ENCODE assay signal across 20 mouse cellular contexts in genomic region chr6:64773430-64773829, GRCm38 (mm10). TPM values are rescaled to one million over a fixed set of nuclear protein-coding genes. Genes with fewer than 3 reads are reported as not detected.
DNase-seq lines count a peak whose midpoint lies in the region; ATAC-seq lines count a peak whose summit lies in the region.
"Had no signal": no experiment of that assay in that cellular context is flagged by ENCODE, and none has a peak within 500 bp of the region (broad histone marks: within the 10 kb centered on the region; RNA-seq: fewer than 3 reads in every experiment).

No protein-coding gene starts in this region.

- intact Hi-C loops in left cerebral cortex, postnatal 4 days (cut with DNase I) = no loop called here
- intact Hi-C loops in gastrocnemius, postnatal 14 days (cut with DNase I; ENCODE audit: low total_unique reads) = no loop called here

- no peaks in the 10 kb centered on the region for H3K36me3 ChIP-seq in hindbrain, embryonic 12.5 days
- no peaks in the 10 kb centered on the region for H3K36me3 ChIP-seq in midbrain, embryonic 13.5 days
- H3K36me3 ChIP-seq: liver, embryonic 15.5 days had no signal

- no peaks in the 10 kb centered on the region for H3K27me3 ChIP-seq in hindbrain, embryonic 12.5 days
- H3K27me3 ChIP-seq in midbrain, embryonic 13.5 days = no peaks in the 10 kb centered on the region
- H3K27me3 ChIP-seq: liver, embryonic 15.5 days had no signal

- no peak overlapping the region; the same call in 1 of the 2 replicates for H3K27ac ChIP-seq in hindbrain, embryonic 12.5 days
- H3K27ac ChIP-seq in midbrain, embryonic 13.5 days = no peak overlapping the region
- H3K27ac ChIP-seq: liver, embryonic 15.5 days had no signal

- H3K9me3 ChIP-seq in hindbrain, embryonic 12.5 days (replicated peaks) = no peaks in the 10 kb centered on the region
- no peaks in the 10 kb centered on the region for H3K9me3 ChIP-seq in midbrain, embryonic 13.5 days
- H3K9me3 ChIP-seq: liver, embryonic 15.5 days had no signal

- peak; percentile 3 for DNase-seq in left cerebral cortex, postnatal 4 days
- DNase-seq in left cerebral cortex, adult 18-20 months (ENCODE audit: low spot score in 2 of 2) = no peak
- no peak for DNase-seq in ovary, postnatal 36 days (ENCODE audit: low spot score)
- no peak for DNase-seq in gastrocnemius, postnatal 14 days
- DNase-seq: adrenal gland, postnatal 10 days; cerebellum, postnatal 14 days; heart, adult 18-20 months; kidney, postnatal 10 days; lung, postnatal 36 days; spleen, adult 18-20 months; thymus, postnatal 4 days had no signal

- H3K9ac ChIP-seq in hindbrain, embryonic 12.5 days = no peak overlapping the region
- H3K9ac ChIP-seq in midbrain, embryonic 13.5 days (replicated peaks) = no peak overlapping the region
- H3K9ac ChIP-seq: liver, embryonic 15.5 days had no signal

- H3K4me2 ChIP-seq in hindbrain, embryonic 12.5 days (replicated peaks) = peak overlapping the region; percentile 30
- H3K4me2 ChIP-seq in midbrain, embryonic 13.5 days (replicated peaks) = peak overlapping the region; percentile 23
- H3K4me2 ChIP-seq: liver, embryonic 15.5 days had no signal

- no peak for ATAC-seq in hindbrain, embryonic 12.5 days (ENCODE audit: low FRiP score)
- no peak for ATAC-seq in midbrain, embryonic 13.5 days
- no peak for ATAC-seq in megakaryocyte, adult 5-6 weeks (ENCODE audit: poor library complexity, severe bottlenecking)
- ATAC-seq: inflammation-experienced regulatory T-cells, adult 6 months had no signal

- WGBS in hindbrain, embryonic 12.5 days = 5% methylated on average over 7 of the region's 7 CpGs
- under 1% methylated on average over 7 of the region's 7 CpGs for WGBS in midbrain, embryonic 13.5 days

- H3K4me1 ChIP-seq in hindbrain, embryonic 12.5 days = peaks cover 3% of the 10 kb centered on the region; the same call in 1 of the 2 replicates
- peaks cover 5% of the 10 kb centered on the region; the same call in 1 of the 2 replicates for H3K4me1 ChIP-seq in midbrain, embryonic 13.5 days (replicated peaks)
- H3K4me1 ChIP-seq: liver, embryonic 15.5 days had no signal

- H3K4me3 ChIP-seq in hindbrain, embryonic 12.5 days = no peak overlapping the region
- H3K4me3 ChIP-seq in midbrain, embryonic 13.5 days (replicated peaks) = no peak overlapping the region
- H3K4me3 ChIP-seq: liver, embryonic 15.5 days; myocyte had no signal

RNA-seq across cellular contexts. Expression of gene Atoh1, which starts 44.5 kb away (rescaled TPM):
- total RNA-seq in left cerebral cortex, postnatal 4 days (2021) = not detected
- not detected for total RNA-seq in left cerebral cortex, adult 18-20 months (2021)
- 17.7 and 18.3 TPM in 2 replicates for polyA plus RNA-seq in hindbrain, embryonic 12.5 days (2016; fragmentation: Nextera tagmentation; extraction: Ambion mirVana)
- 1.6 and 1.8 TPM in 2 replicates for polyA plus RNA-seq in midbrain, embryonic 13.5 days (2015; fragmentation: Nextera tagmentation; extraction: Ambion mirVana)
- total RNA-seq in megakaryocyte, adult 5-6 weeks (2015) = not detected in 2 replicates
- total RNA-seq in megakaryocyte, adult 5-6 weeks (2017) = not detected in 2 replicates
- total RNA-seq in gastrocnemius, postnatal 14 days (2021) = not detected
- total RNA-seq: heart, adult 18-20 months; left cerebral cortex, postnatal 36 days had no signal
- polyA plus RNA-seq: C2C12; heart, embryonic 16.5 days; inflammation-experienced regulatory T-cells, adult 6 months; liver, embryonic 15.5 days; myocyte had no signal
